Mouse (Mus musculus) myocyte (in vitro differentiated cells): ENCODE measurements at regions not wholly inside any gene's neighbourhood (a gene's known extent, or its start where the extent isn't known, plus 50 kb on each side); places are given as distances from the start of the nearest gene placed in this dataset.

Source experiments
- H3K27me3 ChIP-seq: one replicate; pipeline ENCODE4 v1.6.1; 2011; ENCODE audit not compliant: control insufficient read depth, insufficient read depth, insufficient read length
- H3K36me3 ChIP-seq: one replicate; pipeline ENCODE4 v1.6.1; 2011; ENCODE audit not compliant: control insufficient read depth, insufficient read depth
- H3K4me2 ChIP-seq: one replicate; pipeline ENCODE4 v1.6.1; 2011; ENCODE audit warnings: low read depth, control low read depth
- H3K4me3 ChIP-seq: one replicate; pipeline ENCODE4 v1.5.1; 2011; ENCODE audit warnings: mild to moderate bottlenecking, control low read depth, moderate library complexity
- H3K79me2 ChIP-seq: one replicate; pipeline ENCODE4 v1.6.1; 2011; ENCODE audit not compliant: control insufficient read depth, insufficient read depth
- H3ac ChIP-seq: one replicate; pipeline ENCODE4 v1.6.1; 2011; ENCODE audit not compliant: control insufficient read depth, insufficient read length
- CEBPB ChIP-seq: IDR thresholded peaks from 2 replicates; pipeline ENCODE4 v1.6.1; 2011; ENCODE audit warnings: mild to moderate bottlenecking, moderate library complexity; ENCODE audit not compliant: poor library complexity, insufficient read depth, severe bottlenecking
- E2F4 ChIP-seq: IDR thresholded peaks from one replicate; pipeline ENCODE4 v1.6.1; 2011; ENCODE audit warnings: mild to moderate bottlenecking, control low read depth, moderate library complexity; ENCODE audit not compliant: insufficient read depth
- MAX ChIP-seq: IDR thresholded peaks from one replicate; pipeline ENCODE4 v1.6.1; 2011; ENCODE audit warnings: low read depth, mild to moderate bottlenecking, control low read depth
- MYOD1 ChIP-seq, 3 experiments: IDR thresholded peaks; one replicate each; pipeline ENCODE4 v1.6.1; 2011; ENCODE audit warnings: control low read depth in 2 of 3, low read depth in 2 of 3, mild to moderate bottlenecking in 2 of 3, moderate library complexity in 1 of 3; ENCODE audit not compliant: insufficient read length in 2 of 3, control insufficient read depth in 1 of 3
- MYOG ChIP-seq, 3 experiments: IDR thresholded peaks; one replicate each; pipeline ENCODE4 v1.6.1; 2011; ENCODE audit warnings: control low read depth in 2 of 3, low read depth in 2 of 3, mild to moderate bottlenecking in 2 of 3; ENCODE audit not compliant: insufficient read length in 2 of 3, control insufficient read depth in 1 of 3, insufficient read depth in 1 of 3
- POLR2A ChIP-seq: IDR thresholded peaks from one replicate; pipeline ENCODE4 v1.6.1; 2011; ENCODE audit warnings: low read depth, mild to moderate bottlenecking, control low read depth, moderate library complexity; ENCODE audit not compliant: insufficient read length
- POLR2AphosphoS2 ChIP-seq: IDR thresholded peaks from one replicate; pipeline ENCODE4 v1.6.1; 2011; ENCODE audit warnings: low read depth, control low read depth; ENCODE audit not compliant: insufficient read length
- REST ChIP-seq: IDR thresholded peaks from one replicate; pipeline ENCODE4 v1.6.1; 2011; ENCODE audit warnings: mild to moderate bottlenecking, control low read depth, moderate library complexity; ENCODE audit not compliant: insufficient read depth, insufficient read length
- SRF ChIP-seq: IDR thresholded peaks from one replicate; pipeline ENCODE4 v1.6.1; 2011; ENCODE audit warnings: low read depth; ENCODE audit not compliant: control insufficient read depth, insufficient read length
- TCF12 ChIP-seq: IDR thresholded peaks from one replicate; pipeline ENCODE4 v1.6.1; 2011; ENCODE audit warnings: mild to moderate bottlenecking, control low read depth; ENCODE audit not compliant: poor library complexity, insufficient read depth, severe bottlenecking
- TCF3 ChIP-seq: IDR thresholded peaks from one replicate; pipeline ENCODE4 v1.6.1; 2011; ENCODE audit warnings: low read depth, control low read depth; ENCODE audit not compliant: insufficient read length
- USF1 ChIP-seq: IDR thresholded peaks from one replicate; pipeline ENCODE4 v1.6.1; 2011; ENCODE audit warnings: low read depth, mild to moderate bottlenecking, control low read depth, moderate library complexity

GRCm38 (mm10) chr12:26784426-26784825 lies 315.4 kb downstream of the Cmpk2 start:
- Histone ChIP-seq H3ac (no peak overlapping the region), H3K4me2 (no peak overlapping the region), H3K4me3 (no peak overlapping the region), H3K36me3 (no peaks in the 10 kb centered on the region), H3K79me2 (no peaks in the 10 kb centered on the region), H3K27me3 (no peaks in the 10 kb centered on the region)
- no peak for TF ChIP-seq MYOD1 (IDR thresholded peaks at IDR 0.05; ENCODE audit: control insufficient read depth in 1 of 3, insufficient read length in 2 of 3, low read depth in 2 of 3)
- no peak for TF ChIP-seq POLR2A
- no peak for TF ChIP-seq USF1
- no peak for TF ChIP-seq MYOG (IDR thresholded peaks at IDR 0.05; ENCODE audit: control insufficient read depth in 1 of 3, insufficient read depth in 1 of 3, insufficient read length in 2 of 3, low read depth in 2 of 3)
- TF ChIP-seq TCF3: no peak
- TF ChIP-seq MAX: no peak
- TF ChIP-seq CEBPB: no peak
- no peak for TF ChIP-seq E2F4
- no peak for TF ChIP-seq POLR2AphosphoS2
- no peak for TF ChIP-seq REST
- no peak for TF ChIP-seq SRF
- TF ChIP-seq TCF12: no peak

- no peak overlapping the region for H3ac ChIP-seq
- no peaks in the 10 kb centered on the region for H3K79me2 ChIP-seq
- no peak for TF ChIP-seq MYOG (IDR thresholded peaks at IDR 0.05; ENCODE audit: control insufficient read depth in 1 of 3, insufficient read depth in 1 of 3, insufficient read length in 2 of 3, low read depth in 2 of 3)
- no peaks in the 10 kb centered on the region for H3K27me3 ChIP-seq
- H3K4me3 ChIP-seq: no peak overlapping the region
- H3K36me3 ChIP-seq: no peaks in the 10 kb centered on the region
- no peak overlapping the region for H3K4me2 ChIP-seq
Observed at GRCm38 (mm10) chr12:26783800-26784199, 314.8 kb downstream of the Cmpk2 start.

- Histone ChIP-seq H3K4me3 (no peak overlapping the region), H3K79me2 (no peaks in the 10 kb centered on the region), H3K36me3 (no peaks in the 10 kb centered on the region), H3K27me3 (no peaks in the 10 kb centered on the region), H3ac (no peak overlapping the region), H3K4me2 (no peak overlapping the region)
- TF ChIP-seq E2F4 (no peak), TCF12 (no peak)
Observed at GRCm38 (mm10) chr12:26781537-26781936, 312.5 kb downstream of the Cmpk2 start.

- Histone ChIP-seq H3K27me3 (no peaks in the 10 kb centered on the region), H3K36me3 (no peaks in the 10 kb centered on the region), H3ac (no peak overlapping the region), H3K4me2 (no peak overlapping the region), H3K4me3 (no peak overlapping the region), H3K79me2 (no peaks in the 10 kb centered on the region)
- no peak for TF ChIP-seq MYOG (IDR thresholded peaks at IDR 0.05; ENCODE audit: control insufficient read depth in 1 of 3, insufficient read depth in 1 of 3, insufficient read length in 2 of 3, low read depth in 2 of 3)
- TF ChIP-seq SRF: no peak
- no peak for TF ChIP-seq POLR2A
- TF ChIP-seq CEBPB: no peak
- TF ChIP-seq MYOD1 (IDR thresholded peaks at IDR 0.05; ENCODE audit: control insufficient read depth in 1 of 3, insufficient read length in 2 of 3, low read depth in 2 of 3): no peak
- TF ChIP-seq E2F4: no peak
- TF ChIP-seq POLR2AphosphoS2: no peak
- TF ChIP-seq TCF12: no peak
- TF ChIP-seq USF1: no peak
- TF ChIP-seq MAX: no peak
- TF ChIP-seq TCF3: no peak
- TF ChIP-seq REST: no peak
Observed at GRCm38 (mm10) chr12:26778796-26779195, 309.8 kb downstream of the Cmpk2 start.

GRCm38 (mm10) chr12:26776986-26777385 lies 308.0 kb downstream of the Cmpk2 start:
- Histone ChIP-seq H3K79me2 (no peaks in the 10 kb centered on the region), H3K27me3 (no peaks in the 10 kb centered on the region), H3K36me3 (no peaks in the 10 kb centered on the region), H3K4me3 (no peak overlapping the region), H3ac (no peak overlapping the region), H3K4me2 (no peak overlapping the region)
- TF ChIP-seq CEBPB (no peak), TCF3 (no peak), E2F4 (no peak), REST (no peak), SRF (no peak), POLR2A (no peak), USF1 (no peak), MAX (no peak), MYOG (IDR thresholded peaks at IDR 0.05; ENCODE audit: control insufficient read depth in 1 of 3, insufficient read depth in 1 of 3, insufficient read length in 2 of 3, low read depth in 2 of 3) (no peak), TCF12 (no peak), MYOD1 (IDR thresholded peaks at IDR 0.05; ENCODE audit: control insufficient read depth in 1 of 3, insufficient read length in 2 of 3, low read depth in 2 of 3) (no peak), POLR2AphosphoS2 (no peak)
